Mouse (Mus musculus) gastrocnemius, postnatal 14 days (tissue): Measurements from ENCODE around the gene Atp2b4. TPM values are rescaled to one million over a fixed set of nuclear protein-coding genes. Genes with fewer than 3 reads are reported as not detected.

Experiments used
- DNase-seq: peaks from one replicate; pipeline ENCODE4 v3.0.0; 2021; ENCODE audit warnings: mixed read lengths
- intact Hi-C: fragments of 180-260 bp; cut with DNase I; formaldehyde crosslinking; loops from one replicate; pipeline ENCODE4 v1.15.1; 2025; ENCODE audit warnings: low total_unique reads
- long read RNA-seq, 2 experiments: library from polyadenylated mRNA; stranded (forward); transcript quantifications; one replicate each; pipeline ENCODE4 v2.0.0; 2021
- total RNA-seq, 2 experiments: library from RNA; stranded (reverse); gene quantifications; 2 replicates each; pipeline ENCODE4 v1.2.3; 2021

Gene Atp2b4
- 10 to 100 TPM; 22.1 to 24.4 TPM for total RNA-seq
- long read RNA-seq, experiment 1, partial matches to known transcripts, result 0 of 5 reads
- long read RNA-seq, experiment 1, other reads (novel, unspliced or antisense), result 5 of 5 reads
- long read RNA-seq, experiment 2, full-length matches to known transcripts, result 2 of 3 reads
- long read RNA-seq, experiment 2, partial matches to known transcripts, result 1 of 3 reads
- long read RNA-seq, experiment 2, other reads (novel, unspliced or antisense), result 0 of 3 reads

- peak; percentile 97 for DNase-seq
- intact Hi-C loops, result no loop called here
Measured at GRCm38 (mm10) chr1:133800948-133801393, at the start of gene Atp2b4. Gene Atp2b4, minus strand, starts transcription at chr1:133801041.

- no peak for DNase-seq
- intact Hi-C loops, result no loop called here
Measured at GRCm38 (mm10) chr1:133844734-133845133, 43.9 kb upstream of the Atp2b4 start.

GRCm38 (mm10) chr1:133843900-133844299 is 43.1 kb upstream of the Atp2b4 start:
- intact Hi-C loops, result no loop called here
- no peak for DNase-seq

- no peak for DNase-seq
Measured at GRCm38 (mm10) chr1:133843370-133843769, 42.5 kb upstream of the Atp2b4 start.

GRCm38 (mm10) chr1:133842074-133842725 is 41.4 kb upstream of the Atp2b4 start:
- intact Hi-C loops, result no loop called here
- no peak for DNase-seq

More at GRCm38 (mm10) chr1:133843370-133843769, 42.5 kb upstream of the Atp2b4 start:
- intact Hi-C loops, result no loop called here

GRCm38 (mm10) chr1:133841171-133841926 is 40.5 kb upstream of the Atp2b4 start:
- intact Hi-C loops, result no loop called here
- no peak for DNase-seq

- no peak for DNase-seq
- intact Hi-C loops, result no loop called here
Measured at GRCm38 (mm10) chr1:133840530-133840929, 39.7 kb upstream of the Atp2b4 start.

- intact Hi-C loops, result loop anchor here (10.0 kb wide), 1 partner anchor 50 kb away; no protein-coding TSS in a partner anchor
- DNase-seq, result peak; percentile 69
Measured at GRCm38 (mm10) chr1:133834309-133834708, 33.5 kb upstream of the Atp2b4 start.

GRCm38 (mm10) chr1:133832781-133833180 is 31.9 kb upstream of the Atp2b4 start:
- DNase-seq, result no peak

GRCm38 (mm10) chr1:133826193-133826592 is 25.4 kb upstream of the Atp2b4 start:
- intact Hi-C loops, result no loop called here
- no peak for DNase-seq

More at GRCm38 (mm10) chr1:133832781-133833180, 31.9 kb upstream of the Atp2b4 start:
- intact Hi-C loops, result loop anchor here (10.0 kb wide), 1 partner anchor 52 kb away; no protein-coding TSS in a partner anchor

GRCm38 (mm10) chr1:133825543-133825942 is 24.7 kb upstream of the Atp2b4 start:
- no peak for DNase-seq
- intact Hi-C loops, result no loop called here

- intact Hi-C loops, result no loop called here
- no peak for DNase-seq
Measured at GRCm38 (mm10) chr1:133825140-133825539, 24.3 kb upstream of the Atp2b4 start.

GRCm38 (mm10) chr1:133821144-133821543 is 20.3 kb upstream of the Atp2b4 start:
- intact Hi-C loops, result no loop called here
- no peak for DNase-seq

GRCm38 (mm10) chr1:133820100-133820499 is 19.3 kb upstream of the Atp2b4 start:
- no peak for DNase-seq
- intact Hi-C loops, result no loop called here

- DNase-seq, result no peak
- intact Hi-C loops, result no loop called here
Measured at GRCm38 (mm10) chr1:133818531-133818930, 17.7 kb upstream of the Atp2b4 start.

GRCm38 (mm10) chr1:133815747-133816491 is 15.1 kb upstream of the Atp2b4 start:
- intact Hi-C loops, result no loop called here

GRCm38 (mm10) chr1:133809376-133809775 is 8.5 kb upstream of the Atp2b4 start:
- intact Hi-C loops, result no loop called here
- DNase-seq, result no peak

More at GRCm38 (mm10) chr1:133815747-133816491, 15.1 kb upstream of the Atp2b4 start:
- DNase-seq, result no peak

GRCm38 (mm10) chr1:133808020-133808419 is 7.2 kb upstream of the Atp2b4 start:
- no peak for DNase-seq
- intact Hi-C loops, result no loop called here

GRCm38 (mm10) chr1:133801743-133802142 is 902 bp upstream of the Atp2b4 start:
- DNase-seq, result no peak
- intact Hi-C loops, result no loop called here
